In genomic region chr13:70913834-70914233, GRCm38 (mm10) we compare ENCODE assay signal across 25 mouse cellular contexts.
"Had no signal": no experiment of that assay in that cellular context is flagged by ENCODE, and none has a peak within 500 bp of the region (broad histone marks: within the 10 kb centered on the region; RNA-seq: fewer than 3 reads in every experiment).

No protein-coding gene starts in this region.

- H3K27me3 ChIP-seq: embryonic facial prominence, embryonic 15.5 days; forebrain, embryonic 12.5 days; forebrain, embryonic 13.5 days; forebrain, embryonic 15.5 days had no signal

- H3K9me3 ChIP-seq: embryonic facial prominence, embryonic 10.5 days; embryonic facial prominence, embryonic 12.5 days; embryonic facial prominence, embryonic 13.5 days; embryonic facial prominence, embryonic 15.5 days; forebrain, embryonic 10.5 days; forebrain, embryonic 12.5 days; forebrain, embryonic 13.5 days; forebrain, embryonic 15.5 days had no signal

- H3K9ac ChIP-seq: embryonic facial prominence, embryonic 12.5 days; embryonic facial prominence, embryonic 13.5 days; embryonic facial prominence, embryonic 15.5 days; forebrain, embryonic 12.5 days; forebrain, embryonic 13.5 days; forebrain, embryonic 15.5 days; forebrain, postnatal 0 days had no signal

- H3K4me3 ChIP-seq: embryonic facial prominence, embryonic 10.5 days; embryonic facial prominence, embryonic 12.5 days; embryonic facial prominence, embryonic 13.5 days; embryonic facial prominence, embryonic 15.5 days; erythroblast, embryonic 14.5 days; forebrain, embryonic 10.5 days; forebrain, embryonic 12.5 days; forebrain, embryonic 13.5 days; forebrain, embryonic 15.5 days; gastrocnemius, adult 2 months; heart, adult 2 months had no signal

- H3K27ac ChIP-seq: embryonic facial prominence, embryonic 10.5 days; embryonic facial prominence, embryonic 12.5 days; embryonic facial prominence, embryonic 13.5 days; embryonic facial prominence, embryonic 15.5 days; forebrain, embryonic 10.5 days; forebrain, embryonic 12.5 days; forebrain, embryonic 13.5 days; forebrain, embryonic 15.5 days; gastrocnemius, adult 2 months; heart, adult 2 months had no signal

- H3K4me2 ChIP-seq: embryonic facial prominence, embryonic 12.5 days; embryonic facial prominence, embryonic 13.5 days; embryonic facial prominence, embryonic 15.5 days; forebrain, embryonic 12.5 days; forebrain, embryonic 13.5 days; forebrain, embryonic 15.5 days had no signal

- H3K4me1 ChIP-seq: embryonic facial prominence, embryonic 10.5 days; embryonic facial prominence, embryonic 12.5 days; embryonic facial prominence, embryonic 13.5 days; embryonic facial prominence, embryonic 15.5 days; forebrain, embryonic 15.5 days had no signal

- H3K36me3 ChIP-seq: embryonic facial prominence, embryonic 10.5 days; embryonic facial prominence, embryonic 12.5 days; embryonic facial prominence, embryonic 13.5 days; embryonic facial prominence, embryonic 15.5 days; forebrain, embryonic 10.5 days; forebrain, embryonic 12.5 days; forebrain, embryonic 15.5 days had no signal

- DNase-seq: cerebellum, adult 9-10 months; cerebellum, adult 9-11 months; cerebellum, postnatal 10 days; cerebellum, postnatal 14 days; cerebellum, postnatal 25 days; cerebellum, postnatal 36 days; embryo, embryonic 11 days; forebrain, postnatal 0 days; gastrocnemius, adult 2 months; gastrocnemius, postnatal 10 days; gastrocnemius, postnatal 14 days; gastrocnemius, postnatal 25 days; gastrocnemius, postnatal 36 days; heart, adult 11 months; heart, adult 18-20 months; heart, adult 2 months had no signal
